Mouse (Mus musculus): Measurements from ENCODE around the gene Olfm1. TPM values are rescaled to one million over a fixed set of nuclear protein-coding genes. Genes with fewer than 3 reads are reported as not detected.
A peak's percentile ranks its signal among the peaks of the same experiment; 100 is the strongest.

Olfm1 gene
- total RNA-seq, 2 experiments from 2014 or later: 5.5 to 6.8 TPM

GRCm38 (mm10) chr2:28201441-28201841, 8.6 kb downstream of the Olfm1 start:
- no peak for DNase-seq
- intact Hi-C loops (cut with DNase I): no loop called here

GRCm38 (mm10) chr2:28204167-28204566, 11.4 kb downstream of the Olfm1 start:
- intact Hi-C loops (cut with DNase I): no loop called here
- peak; percentile 85 to 95 for DNase-seq

- intact Hi-C loops (cut with DNase I): loop anchor here (1.0 to 5.0 kb wide), 3 partner anchors 42 to 167 kb away; no protein-coding TSS in a partner anchor
- DNase-seq: peak in 1 of 2 experiments; percentile 24
Measured at GRCm38 (mm10) chr2:28204677-28205466, 12.1 kb downstream of the Olfm1 start.

- intact Hi-C loops (cut with DNase I): loop anchor here (1.0 to 5.0 kb wide), 3 partner anchors 42 to 167 kb away; no protein-coding TSS in a partner anchor
- peak; percentile 78 to 82 for DNase-seq
Measured at GRCm38 (mm10) chr2:28205467-28205805, 12.6 kb downstream of the Olfm1 start.

GRCm38 (mm10) chr2:28205870-28206421, 13.2 kb downstream of the Olfm1 start:
- intact Hi-C loops (cut with DNase I): loop anchor here (1.0 to 5.0 kb wide), 3 partner anchors 41 to 166 kb away; no protein-coding TSS in a partner anchor
- DNase-seq: peak in 1 of 2 experiments; percentile 24

- no peak for DNase-seq
- intact Hi-C loops (cut with DNase I): loop anchor here (5.0 kb wide), 1 partner anchor 41 kb away; no protein-coding TSS in a partner anchor
Measured at GRCm38 (mm10) chr2:28206472-28206871, 13.7 kb downstream of the Olfm1 start.

- DNase-seq: no peak
- intact Hi-C loops (cut with DNase I): loop anchor here (5.0 kb wide), 1 partner anchor 40 kb away; no protein-coding TSS in a partner anchor
Measured at GRCm38 (mm10) chr2:28207200-28207750, 14.5 kb downstream of the Olfm1 start.

GRCm38 (mm10) chr2:28208130-28208745, 15.4 kb downstream of the Olfm1 start:
- DNase-seq: no peak
- intact Hi-C loops (cut with DNase I): loop anchor here (5.0 kb wide), 1 partner anchor 39 kb away; no protein-coding TSS in a partner anchor

GRCm38 (mm10) chr2:28209211-28209610, 16.4 kb downstream of the Olfm1 start:
- no peak for DNase-seq
- intact Hi-C loops (cut with DNase I): loop anchor here (5.0 kb wide), 1 partner anchor 38 kb away; no protein-coding TSS in a partner anchor

- no peak for DNase-seq
- intact Hi-C loops (cut with DNase I): loop anchor here (5.0 kb wide), 1 partner anchor 38 kb away; no protein-coding TSS in a partner anchor
Measured at GRCm38 (mm10) chr2:28209653-28210052, 16.9 kb downstream of the Olfm1 start.

GRCm38 (mm10) chr2:28210273-28210672, 17.5 kb downstream of the Olfm1 start:
- intact Hi-C loops (cut with DNase I): no loop called here

GRCm38 (mm10) chr2:28211531-28212281, 18.9 kb downstream of the Olfm1 start:
- no peak for DNase-seq
- intact Hi-C loops (cut with DNase I): no loop called here

More at GRCm38 (mm10) chr2:28210273-28210672, 17.5 kb downstream of the Olfm1 start:
- no peak for DNase-seq

GRCm38 (mm10) chr2:28212911-28213310, 20.1 kb downstream of the Olfm1 start:
- DNase-seq: no peak
- intact Hi-C loops (cut with DNase I): no loop called here

GRCm38 (mm10) chr2:28216211-28216775, 23.5 kb downstream of the Olfm1 start:
- intact Hi-C loops (cut with DNase I): no loop called here
- no peak for DNase-seq

- intact Hi-C loops (cut with DNase I): no loop called here
- no peak for DNase-seq
Measured at GRCm38 (mm10) chr2:28217783-28218182, 25.0 kb downstream of the Olfm1 start.

- intact Hi-C loops (cut with DNase I): no loop called here
- peak; percentile 43 to 58 for DNase-seq
Measured at GRCm38 (mm10) chr2:28218651-28219356, 26.0 kb downstream of the Olfm1 start.

- intact Hi-C loops (cut with DNase I): no loop called here
- DNase-seq: no peak
Measured at GRCm38 (mm10) chr2:28219625-28220024, 26.8 kb downstream of the Olfm1 start.

- DNase-seq: no peak
- intact Hi-C loops (cut with DNase I): no loop called here
Measured at GRCm38 (mm10) chr2:28221803-28222202, 29.0 kb downstream of the Olfm1 start.

GRCm38 (mm10) chr2:28224819-28225218, 32.0 kb downstream of the Olfm1 start:
- intact Hi-C loops (cut with DNase I): no loop called here
- no peak for DNase-seq
